Mouse (Mus musculus) splenic B cell, adult 2 months (primary cell): Measurements from ENCODE around the gene Drc7.
A peak's percentile ranks its signal among the peaks of the same experiment; 100 is the strongest.

Source experiments
- DNase-seq: peaks from one replicate; pipeline ENCODE4 v3.0.0-alpha.2; 2011; ENCODE audit warnings: low read depth, low spot score
- H3K27me3 ChIP-seq: 2 replicates; pipeline ENCODE4 v1.6.1; 2012; ENCODE audit warnings: mild to moderate bottlenecking, low read length, moderate library complexity, mixed read lengths; ENCODE audit not compliant: control insufficient read depth, poor library complexity, insufficient read depth, severe bottlenecking
- H3K36me3 ChIP-seq: 2 replicates; pipeline ENCODE4 v1.6.1; 2012; ENCODE audit warnings: mild to moderate bottlenecking, low read length, moderate library complexity, mixed read lengths; ENCODE audit not compliant: control insufficient read depth, poor library complexity, insufficient read depth, severe bottlenecking

Gene Drc7

DNA sequence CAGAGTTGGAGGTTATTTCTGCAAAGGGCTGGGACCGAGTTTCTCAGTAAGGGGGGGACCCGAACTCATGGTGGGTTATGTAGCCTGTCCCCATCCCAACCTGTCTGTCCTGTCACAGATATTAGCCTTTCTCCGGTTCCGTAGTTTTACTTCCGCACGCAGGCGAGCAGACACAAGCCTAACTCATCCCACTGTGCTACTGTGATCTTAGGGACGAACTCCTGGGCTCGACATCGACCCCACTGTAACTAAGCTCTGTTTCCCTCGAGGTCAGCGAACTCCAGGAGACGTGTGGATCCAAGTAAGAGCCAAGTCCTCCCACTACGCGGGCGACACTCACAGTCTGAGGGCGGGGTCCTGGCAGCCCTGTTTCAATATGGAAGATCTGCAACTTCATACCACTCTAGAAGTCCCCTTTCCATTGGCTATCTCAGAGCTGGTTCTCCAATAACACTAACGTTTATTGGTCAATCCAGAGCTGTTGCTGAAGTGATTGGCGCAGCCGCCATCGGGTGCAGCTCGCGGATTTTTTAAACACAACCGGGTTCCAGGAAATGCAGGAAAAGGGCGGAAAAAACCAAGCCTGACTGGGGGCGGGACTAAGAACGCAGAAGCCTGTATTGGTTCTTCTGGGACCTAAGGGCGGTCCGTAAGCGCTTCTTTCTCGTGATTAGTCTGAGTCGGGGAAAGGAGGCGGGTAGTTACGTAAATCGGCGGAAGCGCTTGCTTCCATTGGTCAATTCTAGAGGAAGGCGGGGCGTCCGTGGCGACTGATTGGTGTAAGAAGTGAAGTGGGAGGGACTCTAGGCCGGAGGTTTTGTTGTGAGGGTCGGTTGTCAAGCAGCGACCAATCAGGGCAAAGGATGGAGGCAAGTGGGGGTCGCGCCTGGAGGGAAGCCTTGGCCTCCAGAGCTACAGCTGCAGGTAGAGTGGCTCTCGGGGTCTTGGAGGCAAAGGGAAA is 25.8 kb downstream of the Drc7 start, which contains the start of gene Katnb1:
TSS of gene Katnb1 (plus strand) at position 806 of the 961 bp plus-strand sequence.
- Histone ChIP-seq H3K36me3 (no peaks in the 10 kb centered on the region), H3K27me3 (no peaks in the 10 kb centered on the region)
- peak; percentile 99 for DNase-seq

DNA sequence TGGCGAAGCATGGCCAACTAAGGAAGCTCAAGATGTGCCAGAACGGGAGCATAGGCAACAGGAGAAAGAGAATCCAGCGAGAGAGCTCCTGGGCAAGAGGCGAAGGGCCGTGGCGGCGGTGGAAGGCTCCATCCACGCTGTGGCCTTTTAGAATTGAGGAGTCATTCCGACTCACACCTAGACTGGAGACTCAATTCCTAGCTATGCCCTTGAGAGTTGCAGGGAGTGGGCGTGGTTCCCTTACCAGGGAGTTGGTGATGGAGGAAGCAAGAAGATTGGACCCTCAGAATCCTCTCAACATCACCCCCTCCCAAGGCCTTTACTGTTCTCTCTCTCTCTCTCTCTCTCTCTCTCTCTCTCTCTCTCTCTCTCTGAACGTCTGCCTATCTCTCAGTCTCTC is 26.7 kb downstream of the Drc7 start:
- Histone ChIP-seq H3K27me3 (no peaks in the 10 kb centered on the region), H3K36me3 (no peaks in the 10 kb centered on the region)
- DNase-seq: peak; percentile 19

DNA sequence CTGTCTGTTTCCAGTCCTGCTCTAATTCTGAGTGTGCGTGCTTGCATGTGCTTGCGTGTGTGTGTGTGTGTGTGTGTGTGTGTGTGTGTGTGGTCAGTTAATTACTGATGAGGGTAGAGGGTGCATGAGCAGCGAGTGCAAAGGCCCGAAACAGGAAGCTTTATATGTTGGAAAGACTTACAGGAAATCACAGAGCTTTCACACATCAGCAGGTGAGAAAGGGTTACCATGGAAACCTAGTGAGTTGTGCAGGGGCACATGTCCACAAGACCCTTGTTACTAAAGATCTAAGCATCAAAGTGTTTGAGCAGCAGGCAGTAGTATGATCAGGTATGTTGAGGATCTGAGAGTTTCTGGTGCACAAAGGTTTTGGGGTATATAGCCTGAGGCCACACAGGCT is 29.4 kb downstream of the Drc7 start:
- H3K27me3 ChIP-seq: no peaks in the 10 kb centered on the region
- no peaks in the 10 kb centered on the region for H3K36me3 ChIP-seq
- DNase-seq: no peak

DNA sequence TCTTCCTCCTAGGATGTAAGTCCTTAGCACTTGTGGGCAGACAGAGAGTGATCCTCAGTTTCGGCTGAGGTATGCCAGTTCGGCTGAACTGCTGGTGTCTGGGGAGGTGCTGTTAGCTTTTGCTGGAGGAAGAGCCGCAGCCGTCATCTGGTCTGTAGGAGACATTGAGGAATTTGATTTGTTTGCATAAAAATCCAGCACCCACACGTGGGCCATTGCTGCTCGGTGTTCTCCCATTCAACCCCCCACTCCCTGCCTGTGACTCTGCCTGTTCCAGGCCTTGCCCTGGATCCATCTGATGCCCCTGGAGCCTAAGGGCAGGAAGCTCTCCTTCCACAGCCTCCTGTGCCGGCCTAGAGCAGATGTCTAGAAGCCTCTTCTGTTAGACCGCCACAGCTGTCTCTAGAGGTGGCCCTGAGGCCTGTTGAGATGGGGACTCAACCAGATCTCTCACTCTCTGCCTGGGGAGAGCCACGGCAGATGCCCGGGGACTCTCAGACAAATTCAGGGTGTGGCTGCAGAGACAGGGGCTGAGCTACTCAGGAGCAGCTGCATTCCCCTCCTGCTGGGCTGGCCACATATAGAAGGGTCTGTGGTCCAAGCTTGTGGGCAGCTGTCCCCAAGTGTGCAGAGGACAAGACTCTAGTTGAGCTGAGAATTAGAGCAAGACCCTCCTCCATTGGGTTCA is 30.0 kb downstream of the Drc7 start:
- no peak for DNase-seq
- no peaks in the 10 kb centered on the region for H3K36me3 ChIP-seq
- no peaks in the 10 kb centered on the region for H3K27me3 ChIP-seq

DNA sequence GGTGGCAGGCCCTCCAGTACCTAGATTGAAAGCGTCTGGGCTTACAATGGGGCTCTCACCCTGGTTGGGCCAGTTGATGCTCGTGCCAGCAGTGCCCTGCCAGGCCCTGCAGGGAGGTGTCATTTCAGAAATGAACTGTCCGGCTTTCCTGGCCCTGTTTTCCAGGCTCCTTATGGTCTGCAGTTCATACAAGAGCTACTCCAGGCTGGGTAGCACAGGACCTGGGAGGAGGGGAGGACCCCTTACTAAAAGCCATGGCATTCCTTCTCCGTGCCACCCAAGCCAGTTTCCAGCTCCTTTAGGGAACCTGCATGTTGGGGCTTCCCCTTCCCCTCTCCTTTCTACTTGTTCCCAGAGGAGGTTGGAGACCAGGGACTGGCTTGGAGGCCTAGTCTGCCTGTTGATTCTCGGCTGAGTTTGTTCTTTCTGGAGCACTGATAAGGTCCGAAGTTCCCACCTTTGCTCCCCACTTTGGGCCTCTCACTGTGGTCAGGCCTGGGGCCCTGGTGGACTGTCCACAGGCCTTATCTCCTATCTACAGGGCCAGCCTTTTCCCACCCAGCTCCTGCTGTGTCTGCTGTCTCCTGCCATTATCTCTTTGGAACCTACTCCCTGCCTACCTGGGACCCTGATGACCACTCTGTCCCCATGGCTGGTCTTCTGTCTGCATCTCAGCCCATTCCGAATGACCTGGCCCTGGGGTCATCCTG is 30.7 kb downstream of the Drc7 start:
- no peak for DNase-seq
- no peaks in the 10 kb centered on the region for H3K36me3 ChIP-seq
- no peaks in the 10 kb centered on the region for H3K27me3 ChIP-seq

DNA sequence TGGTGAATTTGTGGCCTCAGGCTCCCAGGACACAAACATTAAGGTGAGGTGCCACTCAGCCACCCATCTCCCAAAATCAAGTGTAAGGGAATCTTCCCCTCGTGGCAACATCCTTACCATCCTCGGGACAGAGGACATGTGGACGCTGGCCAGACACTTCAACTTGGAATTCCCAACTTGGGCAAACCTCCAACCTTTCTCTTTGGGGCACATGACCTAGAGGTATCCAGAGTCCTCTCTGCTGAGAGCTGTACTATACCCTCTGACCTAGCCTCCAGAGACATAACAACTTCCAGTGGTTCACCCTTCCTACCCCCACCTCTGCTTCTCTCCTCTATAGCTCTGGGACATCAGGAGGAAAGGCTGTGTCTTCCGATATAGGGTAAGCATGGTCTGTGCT is 38.7 kb downstream of the Drc7 start:
- DNase-seq: no peak
- Histone ChIP-seq H3K27me3 (no peaks in the 10 kb centered on the region), H3K36me3 (0 out of 2 replicates have a peak, but pooled peaks cover 2% of the 10 kb centered on the region)

DNA sequence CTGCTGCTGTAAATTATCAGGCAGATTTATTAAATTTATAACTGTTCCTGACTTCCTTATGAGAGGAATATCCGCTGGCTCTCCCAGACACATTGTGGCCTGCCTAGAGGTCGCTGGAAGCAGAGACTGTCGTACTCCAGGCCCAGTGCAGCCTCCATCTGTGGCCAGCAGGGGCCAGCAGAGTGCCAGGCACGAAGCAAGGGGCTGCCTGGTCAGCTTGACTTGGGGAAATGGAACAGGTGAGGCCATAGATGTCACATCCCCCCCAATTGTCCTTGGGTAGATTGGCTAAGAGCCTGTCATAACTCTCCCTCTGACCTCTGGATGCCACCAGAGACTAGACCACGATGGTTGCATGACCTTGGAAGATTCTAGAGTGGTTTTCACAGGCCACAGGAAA is 44.1 kb downstream of the Drc7 start:
- Histone ChIP-seq H3K27me3 (no peaks in the 10 kb centered on the region), H3K36me3 (0 out of 2 replicates have a peak, but pooled peaks cover 2% of the 10 kb centered on the region)
- DNase-seq: peak; percentile 55

DNA sequence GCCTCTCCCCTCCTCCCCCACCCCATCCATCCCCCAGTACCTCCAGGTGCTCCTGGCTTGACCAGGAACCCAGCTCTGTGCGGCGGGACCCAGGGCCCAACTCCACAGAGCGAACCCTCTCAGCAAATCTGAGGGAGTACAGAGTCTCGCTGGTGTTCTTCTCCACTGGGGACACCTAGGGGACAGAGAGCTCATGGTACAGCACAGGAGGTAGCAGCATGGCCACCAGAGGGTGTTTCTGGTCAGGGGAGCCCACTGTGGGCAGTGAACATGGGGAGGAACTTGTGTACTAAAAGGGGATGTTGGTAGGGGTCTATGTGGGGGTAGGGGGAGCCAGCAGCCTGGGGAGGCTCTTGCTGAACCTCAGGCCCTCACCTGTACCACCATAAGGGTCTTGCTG is 47.1 kb downstream of the Drc7 start:
- Histone ChIP-seq H3K27me3 (no peaks in the 10 kb centered on the region), H3K36me3 (0 out of 2 replicates have a peak, but pooled peaks cover 2% of the 10 kb centered on the region)
- no peak for DNase-seq

DNA sequence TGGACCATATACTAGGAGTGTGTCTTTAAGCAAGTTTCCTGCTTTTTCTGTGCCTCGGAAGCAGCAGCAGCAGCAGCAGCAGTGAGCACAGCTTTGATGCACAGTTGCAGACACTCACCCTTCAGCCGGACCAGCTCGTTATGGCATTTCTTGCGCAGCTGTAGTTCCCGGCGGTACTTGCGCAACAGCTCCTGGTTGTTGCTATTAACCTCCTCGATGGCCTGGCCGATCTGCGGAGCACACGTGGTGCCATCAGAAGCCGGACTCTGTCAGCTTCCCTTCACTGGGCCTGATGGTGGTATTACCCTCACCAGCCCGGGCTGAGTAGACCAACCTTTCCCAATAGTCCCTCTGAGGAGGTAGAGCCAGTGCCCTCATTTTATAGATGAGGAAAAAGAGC is 52.4 kb downstream of the Drc7 start:
- Histone ChIP-seq H3K27me3 (no peaks in the 10 kb centered on the region), H3K36me3 (no peaks in the 10 kb centered on the region)
- no peak for DNase-seq

DNA sequence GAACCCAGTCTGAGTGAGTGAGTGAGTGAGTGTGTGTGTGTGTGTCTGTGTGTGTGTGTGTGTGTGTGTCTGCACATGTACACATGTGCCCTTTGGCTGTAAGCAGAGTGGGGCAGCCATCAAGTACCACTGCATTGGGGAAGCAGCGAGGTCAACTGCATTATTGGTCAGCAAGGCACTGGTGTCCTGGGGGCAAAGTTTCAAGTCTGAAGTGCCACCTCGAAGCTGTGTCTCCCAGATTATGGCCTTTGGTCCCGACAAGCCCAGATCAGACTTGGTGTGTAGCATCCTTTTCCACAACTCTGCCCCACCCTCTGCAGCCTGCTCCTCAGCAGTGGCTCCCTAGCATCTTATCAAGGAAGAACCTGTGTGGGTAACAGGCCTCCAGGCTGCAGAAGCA is 57.7 kb downstream of the Drc7 start:
- DNase-seq: no peak

DNA sequence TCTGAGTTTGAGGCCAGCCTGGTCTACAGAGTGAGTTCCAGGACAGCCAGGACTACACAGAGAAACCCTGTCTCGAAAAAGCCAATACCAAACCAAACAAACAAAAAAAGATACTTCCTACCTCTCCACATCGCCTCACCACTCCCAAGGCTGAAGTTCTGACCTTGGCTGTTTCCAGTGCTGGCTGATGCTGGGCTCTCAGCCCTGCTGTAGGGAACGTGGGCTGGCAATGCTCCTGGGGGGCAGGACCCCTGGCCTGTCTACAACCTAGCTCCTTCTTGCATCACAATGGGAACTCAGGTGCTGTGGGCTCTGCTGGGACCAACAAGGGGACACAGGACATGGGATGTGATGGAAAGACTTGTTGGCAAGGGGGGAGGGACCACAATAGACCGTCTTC is 58.2 kb downstream of the Drc7 start:
- no peaks in the 10 kb centered on the region for H3K27me3 ChIP-seq
- no peaks in the 10 kb centered on the region for H3K36me3 ChIP-seq
- DNase-seq: no peak

More for the DNA sequence above, 57.7 kb downstream of the Drc7 start:
- no peaks in the 10 kb centered on the region for H3K27me3 ChIP-seq
- no peaks in the 10 kb centered on the region for H3K36me3 ChIP-seq

DNA sequence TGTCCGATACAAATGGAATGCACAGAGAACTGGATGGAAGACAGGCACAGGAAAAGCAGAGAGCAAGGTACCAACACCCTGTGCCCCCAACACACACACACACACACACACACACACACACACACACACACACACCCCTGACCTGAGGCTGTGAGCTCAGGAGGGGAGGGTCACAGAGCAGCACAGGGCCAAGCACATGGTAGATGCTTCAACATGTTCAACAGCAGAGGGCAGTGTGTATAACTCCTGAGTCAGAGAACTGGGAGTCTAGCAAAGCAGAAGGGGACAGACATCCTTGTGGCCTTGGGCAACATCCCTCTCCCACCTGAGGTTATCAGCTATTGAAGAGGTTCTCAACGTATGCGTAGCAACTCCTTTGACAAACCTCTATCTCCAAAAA is 58.8 kb downstream of the Drc7 start:
- H3K36me3 ChIP-seq: no peaks in the 10 kb centered on the region
- peak; percentile 31 for DNase-seq
- no peaks in the 10 kb centered on the region for H3K27me3 ChIP-seq

DNA sequence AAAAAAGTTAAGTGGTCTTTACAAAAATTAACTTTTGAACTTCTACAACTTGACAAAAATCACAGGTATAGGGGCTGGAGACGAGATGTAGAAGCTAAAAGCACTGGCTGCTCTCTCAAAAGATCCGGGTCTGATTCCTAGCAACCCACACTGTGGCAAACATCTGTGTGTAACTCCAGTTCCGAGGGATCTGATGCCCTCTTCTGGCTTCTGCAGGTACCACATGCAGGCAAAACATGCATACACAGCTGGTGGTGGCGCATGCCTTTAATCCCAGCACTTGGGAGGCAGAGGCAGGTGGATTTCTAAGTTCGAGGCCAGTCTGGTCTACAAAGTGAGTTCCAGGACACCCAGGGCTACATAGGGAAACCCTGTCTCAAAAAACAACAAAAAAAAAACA is 68.6 kb downstream of the Drc7 start:
- Histone ChIP-seq H3K36me3 (no peaks in the 10 kb centered on the region), H3K27me3 (no peaks in the 10 kb centered on the region)
- DNase-seq: no peak

DNA sequence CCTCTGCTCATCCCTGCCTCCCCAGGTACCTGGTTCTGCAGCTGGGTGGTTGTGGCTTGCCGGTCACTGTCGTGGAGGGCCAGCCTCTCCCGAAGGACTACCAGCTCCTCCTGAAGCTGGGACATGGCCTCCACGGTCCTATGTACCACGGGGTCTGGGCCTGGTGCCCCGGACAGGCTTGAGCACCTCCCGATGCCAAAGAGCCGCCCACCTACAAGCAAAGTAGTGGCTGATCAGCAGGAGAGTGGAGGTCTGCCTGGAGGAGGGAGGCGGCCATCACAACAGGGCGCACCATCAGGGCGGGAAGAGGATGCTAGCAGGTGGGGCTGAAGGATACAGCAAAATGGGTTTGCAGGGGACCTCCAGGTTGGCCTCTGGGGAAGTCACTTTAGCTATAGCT is 71.6 kb downstream of the Drc7 start:
- H3K36me3 ChIP-seq: no peaks in the 10 kb centered on the region
- DNase-seq: no peak
- H3K27me3 ChIP-seq: no peaks in the 10 kb centered on the region

DNA sequence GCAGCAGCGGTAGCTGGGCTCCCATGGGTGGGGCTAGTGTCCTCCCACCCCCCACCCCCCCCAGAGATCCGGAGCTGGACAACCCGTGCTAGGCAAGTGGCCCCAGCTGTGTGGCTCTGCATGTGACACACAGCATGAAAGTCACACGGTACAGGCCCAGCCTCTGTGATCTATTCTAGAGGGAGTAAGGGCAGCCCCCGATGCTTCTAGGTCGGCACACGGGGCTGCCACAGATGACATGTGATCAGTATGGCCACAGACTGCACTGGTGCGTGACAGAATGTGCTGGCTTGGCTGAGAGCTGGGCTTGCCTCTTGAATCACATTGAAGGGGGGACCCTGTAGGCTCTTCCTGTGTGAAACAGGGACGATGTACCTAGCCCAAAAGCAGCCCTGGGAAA is 72.8 kb downstream of the Drc7 start:
- peak; percentile 53 for DNase-seq
- Histone ChIP-seq H3K36me3 (no peaks in the 10 kb centered on the region), H3K27me3 (no peaks in the 10 kb centered on the region)
